Mouse (Mus musculus) liver, embryonic 15.5 days (tissue): ENCODE data around the gene Cblc. TPM values are rescaled to one million over a fixed set of nuclear protein-coding genes. Genes with fewer than 3 reads are reported as not detected.

ENCODE experiments used
- ATAC-seq: fragments of 200-750 bp; cut with Nextera tagmentation; 2 replicates; pipeline ENCODE4 v1.8.0; 2017; ENCODE audit warnings: moderate number of reproducible peaks, mild to moderate bottlenecking, moderate library complexity; ENCODE audit not compliant: insufficient read depth
- H3K27ac ChIP-seq: fragments of 300-500 bp; sonication (generic); replicated peaks from 2 replicates; pipeline ENCODE4 v1.5.1; 2015; ENCODE audit warnings: mild to moderate bottlenecking, inconsistent platforms
- H3K27me3 ChIP-seq: fragments of 300-500 bp; sonication (generic); 2 replicates; pipeline ENCODE4 v1.6.1; 2015; ENCODE audit warnings: mild to moderate bottlenecking, inconsistent platforms
- H3K36me3 ChIP-seq: fragments of 300-500 bp; sonication (generic); replicated peaks from 2 replicates; pipeline ENCODE4 v1.6.1; 2015; ENCODE audit warnings: moderate library complexity, mild to moderate bottlenecking, inconsistent platforms
- H3K4me1 ChIP-seq: fragments of 300-500 bp; sonication (generic); replicated peaks from 2 replicates; pipeline ENCODE4 v1.6.1; 2015; ENCODE audit warnings: inconsistent platforms
- H3K4me2 ChIP-seq: fragments of 300-500 bp; sonication (generic); 2 replicates; pipeline ENCODE4 v1.6.1; 2015; ENCODE audit warnings: moderate library complexity, mild to moderate bottlenecking, inconsistent platforms
- H3K4me3 ChIP-seq: fragments of 300-500 bp; sonication (generic); replicated peaks from 2 replicates; pipeline ENCODE4 v1.5.1; 2015; ENCODE audit warnings: mild to moderate bottlenecking, inconsistent platforms
- H3K9ac ChIP-seq: fragments of 300-500 bp; sonication (generic); 2 replicates; pipeline ENCODE4 v1.6.1; 2015; ENCODE audit warnings: moderate library complexity, mild to moderate bottlenecking, inconsistent platforms
- H3K9me3 ChIP-seq: fragments of 300-500 bp; sonication (generic); replicated peaks from 2 replicates; pipeline ENCODE4 v1.6.1; 2016; ENCODE audit warnings: inconsistent platforms
- WGBS: fragments of 180-500 bp; shearing (Covaris S2); methylation state at CpG from one replicate; pipeline ENCODE4 v1.1.7; 2015; ENCODE audit warnings: mixed read lengths; ENCODE audit not compliant: insufficient replicate concordance; 5-methylcytosine and 5-hydroxymethylcytosine counted together
- polyA plus RNA-seq: library from polyadenylated mRNA; unstranded; fragments of >200 nt; fragmentation: Nextera tagmentation; extraction: Ambion mirVana; gene quantifications from 2 replicates; pipeline ENCODE4 v1.2.1, GENCODE M21; 2015

The Cblc gene
- 3.5 and 3.8 TPM in 2 replicates for polyA plus RNA-seq

DNA sequence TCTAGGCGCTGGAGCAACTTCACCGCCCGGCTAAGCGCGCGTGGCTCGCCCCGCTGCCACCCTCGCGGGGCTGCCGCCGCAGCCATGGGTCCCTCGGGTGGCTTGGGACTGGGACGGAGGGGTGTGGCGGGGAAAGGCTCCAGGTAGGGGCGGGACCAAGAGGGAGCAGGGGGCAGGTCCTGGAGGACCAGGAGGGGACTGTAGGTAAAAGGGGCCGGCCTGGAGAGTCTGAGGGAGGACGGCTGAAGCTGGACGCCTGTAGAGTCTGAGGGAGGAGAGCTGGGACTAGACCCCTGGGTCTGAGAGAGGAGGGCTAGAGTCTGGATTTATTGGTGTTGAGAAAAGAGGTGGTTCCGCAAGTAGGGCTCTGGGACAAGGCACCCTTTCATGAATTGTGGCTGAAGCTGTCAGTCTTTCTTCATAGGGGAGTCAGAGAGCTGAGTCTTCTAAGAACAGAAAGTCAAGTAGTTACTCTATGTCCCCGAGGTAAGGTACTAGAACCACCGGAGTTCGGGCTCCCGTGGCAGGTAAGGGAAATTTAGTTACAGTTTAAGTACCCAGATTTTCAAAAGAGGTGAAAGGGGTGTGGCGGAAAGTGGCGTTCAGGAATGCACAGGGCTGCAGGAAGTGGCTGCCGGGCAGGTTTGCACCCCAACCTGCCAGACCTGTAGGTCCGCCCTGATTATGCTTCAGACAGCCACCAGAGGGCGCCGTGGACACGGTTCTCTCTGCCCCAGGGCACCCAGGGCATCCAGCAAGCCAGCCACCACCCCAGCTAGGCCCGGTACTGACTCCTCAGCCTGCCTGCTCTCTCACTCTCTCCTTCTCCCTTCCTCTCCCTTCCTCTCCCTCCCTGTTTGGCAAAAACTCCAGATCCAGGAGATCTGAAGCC, at the start of gene Cblc:
TSS of gene Cblc (minus strand) at position 113 of the 892 bp plus-strand sequence.
- Histone ChIP-seq H3K9ac (no peak within 1 kb of the TSS), H3K9me3 (no peaks in the 10 kb centered on the region), H3K4me3 (peak within 1 kb of the TSS; percentile 42), H3K4me1 (0 out of 2 replicates have a peak, but pooled peaks cover 8% of the 10 kb centered on the region), H3K36me3 (no peaks in the 10 kb centered on the region), H3K4me2 (peak within 1 kb of the TSS; percentile 57), H3K27me3 (peaks cover 23% of the 10 kb centered on the region), H3K27ac (no peak within 1 kb of the TSS)
- ATAC-seq: peak; percentile 75
- WGBS: 3% methylated on average over 32 of the region's 32 CpGs

DNA sequence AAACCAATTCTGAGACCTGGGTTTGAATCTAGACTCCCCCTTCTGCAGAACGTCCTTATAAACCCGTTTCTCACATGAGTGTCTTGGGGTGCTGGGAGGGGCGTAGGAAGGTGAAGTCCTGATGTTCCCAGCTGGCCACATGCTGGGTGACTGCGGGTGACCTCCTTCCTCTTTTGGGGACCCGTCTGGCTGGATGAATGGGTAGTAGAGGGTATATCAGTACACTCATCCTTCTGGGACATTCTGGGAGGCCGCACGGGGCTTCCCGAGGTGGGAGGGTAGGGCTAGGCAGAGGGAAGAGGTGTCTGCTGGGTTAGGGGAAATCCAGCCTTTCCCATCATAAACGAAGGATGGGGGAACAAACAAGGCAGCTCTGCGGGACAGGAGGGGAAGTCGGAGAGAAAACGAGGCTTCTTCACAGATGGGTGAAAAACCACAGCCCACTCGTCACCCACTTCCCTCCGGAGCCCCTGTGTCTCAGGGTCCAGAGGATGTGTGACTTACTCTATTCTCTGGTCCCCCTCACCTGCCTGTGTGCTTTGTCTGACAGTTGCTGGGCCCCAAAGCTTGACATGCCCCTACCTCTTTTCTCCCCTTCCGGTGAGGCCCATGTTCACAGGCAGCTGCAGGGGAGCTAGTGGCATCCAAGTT, 48.0 kb upstream of the Cblc start:
- H3K4me3 ChIP-seq: no peak overlapping the region
- no peaks in the 10 kb centered on the region for H3K36me3 ChIP-seq
- H3K9me3 ChIP-seq: no peaks in the 10 kb centered on the region
- no peak for ATAC-seq
- no peak overlapping the region for H3K27ac ChIP-seq
- H3K27me3 ChIP-seq: no peaks in the 10 kb centered on the region
- peaks cover 21% of the 10 kb centered on the region for H3K4me1 ChIP-seq
- H3K4me2 ChIP-seq: peak overlapping the region; percentile 18; the same call in 1 of the 2 replicates
- 23% methylated on average over 15 of the region's 15 CpGs for WGBS
- H3K9ac ChIP-seq: no peak overlapping the region

DNA sequence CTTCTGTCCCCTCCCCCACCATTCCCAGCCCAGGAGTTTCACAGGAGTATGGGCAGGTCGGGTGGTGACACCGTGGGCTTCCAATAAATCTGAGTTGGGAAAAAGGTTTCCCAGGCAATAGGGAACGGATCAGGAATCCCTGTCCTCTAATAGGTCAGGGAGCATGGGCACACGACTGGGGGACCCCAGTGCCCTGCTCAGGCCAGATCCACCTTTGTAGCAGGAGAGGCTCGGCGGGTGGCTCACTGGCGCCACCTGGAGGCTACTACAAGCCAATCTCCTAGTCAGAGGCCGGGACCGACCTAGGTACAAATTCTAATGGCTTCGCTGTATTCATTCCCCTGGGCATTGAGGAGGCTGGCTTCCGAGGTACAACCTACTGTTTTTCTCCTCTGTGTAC, 47.0 kb upstream of the Cblc start:
- Histone ChIP-seq H3K27ac (no peak overlapping the region), H3K4me2 (peak overlapping the region; percentile 29; the same call in 1 of the 2 replicates)

DNA sequence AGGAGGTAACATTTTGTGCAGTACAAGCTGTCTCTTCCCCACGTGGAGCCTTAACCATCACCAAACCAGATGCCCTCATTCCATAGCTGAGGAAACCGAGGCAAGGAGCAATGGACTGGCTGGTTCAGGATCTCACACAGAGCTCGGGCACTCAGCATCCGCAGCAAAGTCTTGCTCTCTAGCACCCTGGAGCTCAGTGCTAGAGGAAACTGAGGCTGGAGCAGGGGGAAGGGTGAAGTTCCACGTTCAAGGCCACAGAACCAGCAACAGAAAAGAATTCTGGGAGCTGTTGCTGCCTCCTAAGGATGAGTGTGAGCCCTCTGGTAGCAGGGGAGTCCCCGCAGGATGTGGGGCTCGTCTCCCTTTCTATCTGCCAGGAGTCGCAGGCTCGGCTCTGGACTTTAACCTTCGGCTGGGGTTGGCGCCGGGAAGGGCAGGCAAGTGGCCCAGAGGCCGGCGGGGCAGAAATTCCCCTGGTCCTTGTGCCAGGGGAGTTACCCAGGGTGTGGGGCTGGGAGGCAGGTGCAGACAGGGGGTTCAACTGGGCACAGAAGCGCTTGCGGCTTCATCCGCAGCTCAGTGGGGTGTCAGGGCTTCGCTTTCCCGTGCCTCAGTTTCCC, 46.4 kb upstream of the Cblc start:
- Histone ChIP-seq H3K27me3 (no peaks in the 10 kb centered on the region), H3K27ac (0 out of 2 replicates have a peak overlapping the region, but pooled peaks have one; percentile 24), H3K4me3 (no peak overlapping the region), H3K9me3 (no peaks in the 10 kb centered on the region), H3K4me2 (no peak overlapping the region), H3K36me3 (no peaks in the 10 kb centered on the region), H3K4me1 (peaks cover 21% of the 10 kb centered on the region), H3K9ac (no peak overlapping the region)
- 38% methylated on average over 19 of the region's 19 CpGs for WGBS
- 0 out of 2 replicates have a peak, but pooled peaks have one; percentile 29 for ATAC-seq

More for the DNA sequence above, 47.0 kb upstream of the Cblc start:
- no peaks in the 10 kb centered on the region for H3K27me3 ChIP-seq
- peak; percentile 33 for ATAC-seq
- no peak overlapping the region for H3K4me3 ChIP-seq
- 7% methylated on average over 11 of the region's 11 CpGs for whole genome bisulfite sequencing
- H3K4me1 ChIP-seq: peaks cover 21% of the 10 kb centered on the region
- no peak overlapping the region for H3K9ac ChIP-seq
- no peaks in the 10 kb centered on the region for H3K36me3 ChIP-seq
- no peaks in the 10 kb centered on the region for H3K9me3 ChIP-seq

DNA sequence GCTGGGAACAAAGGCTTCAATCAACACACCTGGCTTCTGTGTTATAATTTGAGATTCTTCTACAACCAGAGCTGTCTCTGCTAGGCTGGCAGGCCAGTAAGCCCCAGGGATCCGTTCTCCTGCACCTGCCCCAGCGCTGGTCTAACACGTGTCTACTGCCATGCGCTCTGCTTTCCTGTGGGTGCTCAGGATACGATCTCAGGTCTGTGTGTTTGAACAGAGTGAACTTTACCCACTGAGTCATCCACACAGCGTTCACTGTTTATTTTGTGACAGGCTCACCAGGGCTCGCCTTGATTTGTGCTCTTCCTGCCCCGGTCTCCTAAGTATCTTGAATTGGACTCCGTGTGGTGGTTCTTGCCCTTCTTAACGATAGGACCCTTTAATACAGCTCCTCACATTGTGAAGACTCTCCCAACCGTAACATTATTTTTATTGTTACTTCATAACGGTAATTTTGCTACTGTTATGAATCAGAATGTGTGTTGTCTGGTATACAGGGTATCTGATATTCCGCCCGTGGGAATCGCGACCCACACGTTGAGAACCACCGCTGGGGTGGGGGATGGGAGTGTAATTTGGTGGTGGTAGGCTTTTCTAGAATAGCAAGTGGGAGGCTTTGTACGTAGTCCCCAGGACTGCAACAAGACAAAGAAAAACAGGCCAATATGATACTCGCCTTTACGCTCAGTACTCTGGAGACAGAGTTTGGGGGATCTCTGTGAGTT, 45.2 kb upstream of the Cblc start:
- Histone ChIP-seq H3K36me3 (no peaks in the 10 kb centered on the region), H3K4me1 (peaks cover 12% of the 10 kb centered on the region), H3K27me3 (no peaks in the 10 kb centered on the region), H3K9ac (no peak overlapping the region), H3K4me2 (no peak overlapping the region), H3K4me3 (no peak overlapping the region), H3K27ac (peak overlapping the region; percentile 70), H3K9me3 (no peaks in the 10 kb centered on the region)
- ATAC-seq: peak; percentile 79
- WGBS: 63% methylated on average over 21 of the region's 21 CpGs

DNA sequence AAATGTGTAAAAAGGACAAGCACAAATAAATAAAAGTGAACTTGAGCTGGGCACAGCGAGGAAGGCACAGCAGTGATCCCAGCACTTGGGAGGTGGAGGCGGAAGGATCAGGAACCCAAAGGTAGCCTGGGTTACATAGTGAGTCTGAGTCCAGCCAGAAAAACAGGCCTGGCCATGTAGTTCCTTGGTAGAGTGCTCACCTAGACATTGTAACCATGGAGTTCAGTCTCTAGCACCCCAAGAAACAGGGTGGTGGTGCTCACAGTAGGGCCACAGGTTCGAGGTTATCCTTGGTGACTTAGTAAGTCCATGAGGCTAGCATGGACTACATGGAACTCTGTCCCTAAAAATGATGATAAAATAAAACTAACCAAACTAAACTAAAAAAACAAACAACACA, 44.3 kb upstream of the Cblc start:
- WGBS: 64% methylated on average over 3 of the region's 3 CpGs
- H3K9ac ChIP-seq: no peak overlapping the region
- no peaks in the 10 kb centered on the region for H3K27me3 ChIP-seq
- ATAC-seq: no peak
- H3K9me3 ChIP-seq: no peaks in the 10 kb centered on the region
- peak overlapping the region; percentile 70; the same call in 1 of the 2 replicates for H3K27ac ChIP-seq
- H3K36me3 ChIP-seq: no peaks in the 10 kb centered on the region
- no peak overlapping the region for H3K4me3 ChIP-seq
- no peak overlapping the region for H3K4me2 ChIP-seq
- peaks cover 12% of the 10 kb centered on the region for H3K4me1 ChIP-seq

DNA sequence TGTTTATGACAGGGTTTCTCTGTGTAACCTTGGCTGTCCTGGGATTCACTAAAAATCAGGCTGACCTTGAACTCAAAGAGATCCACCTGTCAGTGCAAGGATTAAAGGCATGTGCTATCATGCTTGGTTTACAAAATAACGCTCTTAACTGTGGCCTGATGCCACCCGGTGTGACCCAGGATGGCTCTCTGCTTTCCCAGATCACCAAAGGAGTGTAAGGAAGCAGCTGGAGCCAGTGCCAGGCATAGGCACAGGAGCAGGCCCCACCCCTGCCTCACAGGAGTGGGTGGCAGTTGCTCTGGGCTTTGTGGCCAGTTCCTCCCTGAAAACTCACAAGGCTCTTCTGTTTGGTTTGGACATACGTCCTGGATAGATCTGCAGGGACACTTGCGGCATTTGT, 43.8 kb upstream of the Cblc start:
- no peak overlapping the region for H3K4me3 ChIP-seq
- no peaks in the 10 kb centered on the region for H3K36me3 ChIP-seq
- no peaks in the 10 kb centered on the region for H3K9me3 ChIP-seq
- 60% methylated on average over 4 of the region's 4 CpGs for WGBS
- H3K27ac ChIP-seq: 0 out of 2 replicates have a peak overlapping the region, but pooled peaks have one; percentile 70
- H3K4me2 ChIP-seq: no peak overlapping the region
- H3K9ac ChIP-seq: no peak overlapping the region
- no peaks in the 10 kb centered on the region for H3K27me3 ChIP-seq
- H3K4me1 ChIP-seq: peaks cover 12% of the 10 kb centered on the region
- ATAC-seq: no peak

DNA sequence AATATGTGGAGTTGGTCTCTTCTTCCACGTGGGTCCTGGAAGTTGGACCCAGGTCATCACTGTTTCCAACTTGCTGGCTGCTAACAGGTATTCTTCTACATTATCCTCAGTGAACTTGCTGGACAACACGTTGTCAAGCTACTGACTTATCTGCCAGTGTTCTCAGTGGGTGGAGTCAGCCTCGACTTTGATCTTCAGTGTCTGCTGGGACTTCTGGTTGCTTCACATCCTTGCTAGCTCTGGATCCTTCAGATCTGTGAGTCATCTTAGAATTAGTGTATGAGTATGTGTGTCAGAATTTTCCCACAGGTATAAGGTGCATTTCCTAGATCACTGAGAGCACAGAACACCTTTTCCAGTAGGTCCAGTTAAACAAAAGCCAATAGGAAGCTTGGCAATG, 40.2 kb upstream of the Cblc start:
- 0 out of 2 replicates have a peak, but pooled peaks cover 3% of the 10 kb centered on the region for H3K4me1 ChIP-seq
- 18% methylated on average over 3 of the region's 3 CpGs for WGBS
- H3K9me3 ChIP-seq: no peaks in the 10 kb centered on the region
- no peak overlapping the region for H3K27ac ChIP-seq
- no peak overlapping the region for H3K4me2 ChIP-seq
- no peak overlapping the region for H3K9ac ChIP-seq
- no peaks in the 10 kb centered on the region for H3K36me3 ChIP-seq
- no peaks in the 10 kb centered on the region for H3K27me3 ChIP-seq
- H3K4me3 ChIP-seq: no peak overlapping the region
- ATAC-seq: no peak

DNA sequence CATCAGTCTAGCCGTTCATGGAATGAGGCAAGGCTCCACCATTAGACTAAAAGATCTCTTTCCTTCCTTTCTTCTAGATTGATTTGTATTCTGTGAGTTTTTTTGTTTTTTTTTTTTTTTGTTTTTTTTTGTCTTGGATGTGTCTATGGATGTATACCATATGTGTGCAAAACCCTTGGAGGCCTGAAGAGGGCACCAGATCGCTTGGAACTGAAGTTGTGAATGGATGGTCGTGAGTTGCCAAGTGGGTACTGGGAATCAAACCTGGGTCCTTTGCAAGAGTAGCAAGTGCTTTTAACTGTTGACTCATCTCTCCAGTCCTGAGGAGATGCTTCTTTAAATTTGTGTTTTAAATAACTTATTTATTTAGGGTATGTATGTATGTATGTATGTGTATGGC, 37.4 kb upstream of the Cblc start:
- H3K36me3 ChIP-seq: no peaks in the 10 kb centered on the region
- no peak overlapping the region for H3K4me2 ChIP-seq
- ATAC-seq: no peak
- H3K27ac ChIP-seq: no peak overlapping the region
- no peaks in the 10 kb centered on the region for H3K9me3 ChIP-seq
- no peak overlapping the region for H3K9ac ChIP-seq
- H3K27me3 ChIP-seq: no peaks in the 10 kb centered on the region
- H3K4me1 ChIP-seq: peaks cover 18% of the 10 kb centered on the region
- 59% methylated on average over 3 of the region's 3 CpGs for WGBS
- no peak overlapping the region for H3K4me3 ChIP-seq

DNA sequence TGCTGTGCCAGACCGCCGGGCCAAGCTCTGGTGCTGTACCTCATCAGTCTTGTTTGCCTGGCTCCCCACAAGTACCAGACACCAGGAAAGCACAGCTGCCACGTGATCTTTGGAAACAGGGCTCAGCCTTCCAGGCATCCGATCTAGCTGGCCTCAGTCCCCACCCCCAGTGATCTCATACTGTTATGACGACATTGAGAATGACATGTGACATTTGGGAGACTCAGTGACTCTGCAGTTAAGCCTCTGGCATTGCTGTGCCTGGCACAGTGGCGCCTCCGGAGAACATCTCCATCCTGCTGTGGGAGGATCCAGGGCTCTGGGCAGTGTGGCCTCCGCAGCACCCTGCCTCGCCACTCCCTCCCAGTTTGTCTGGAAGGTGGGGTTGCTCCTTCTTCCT, 35.2 kb upstream of the Cblc start:
- no peak for ATAC-seq
- Histone ChIP-seq H3K4me3 (no peak overlapping the region), H3K27me3 (no peaks in the 10 kb centered on the region), H3K4me1 (peaks cover 18% of the 10 kb centered on the region), H3K9ac (no peak overlapping the region), H3K27ac (no peak overlapping the region), H3K9me3 (no peaks in the 10 kb centered on the region), H3K36me3 (no peaks in the 10 kb centered on the region), H3K4me2 (no peak overlapping the region)
- 39% methylated on average over 9 of the region's 9 CpGs for WGBS
